Mouse (Mus musculus): ENCODE measurements around the gene Spaar. TPM values are rescaled to one million over a fixed set of nuclear protein-coding genes. Genes with fewer than 3 reads are reported as not detected.

Spaar gene
- total RNA-seq, 2 experiments from 2014 or later = 4.8 to 4.9 TPM

- peak; percentile 92 for DNase-seq (ENCODE audit: low spot score)
- intact Hi-C loops (cut with DNase I) = loop anchor here (1.0 to 5.0 kb wide), 2 partner anchors 16 to 35 kb away; no protein-coding TSS in a partner anchor
These were observed 2.8 kb upstream of the Spaar start, which contains the start of gene Hrct1 for GRCm38 (mm10) chr4:43726995-43727394. Gene Hrct1, plus strand, starts transcription at chr4:43727188.

GRCm38 (mm10) chr4:43727718-43728575, 1.9 kb upstream of the Spaar start:
- intact Hi-C loops (cut with DNase I) = loop anchor here (5.0 kb wide), 1 partner anchor 34 kb away; no protein-coding TSS in a partner anchor
- no peak for DNase-seq (ENCODE audit: low spot score)

GRCm38 (mm10) chr4:43728576-43728954, 1.3 kb upstream of the Spaar start:
- intact Hi-C loops (cut with DNase I) = loop anchor here (5.0 kb wide), 1 partner anchor 34 kb away; no protein-coding TSS in a partner anchor
- DNase-seq (ENCODE audit: low spot score) = peak; percentile 81

- DNase-seq (ENCODE audit: low spot score) = no peak
- intact Hi-C loops (cut with DNase I) = loop anchor here (5.0 kb wide), 1 partner anchor 33 kb away; no protein-coding TSS in a partner anchor
These were observed 708 bp upstream of the Spaar start for GRCm38 (mm10) chr4:43729126-43729525.

GRCm38 (mm10) chr4:43730750-43731297, 990 bp downstream of the Spaar start:
- no peak for DNase-seq (ENCODE audit: low spot score)
- intact Hi-C loops (cut with DNase I) = no loop called here

GRCm38 (mm10) chr4:43732171-43732570, 2.3 kb downstream of the Spaar start:
- no peak for DNase-seq (ENCODE audit: low spot score)
- intact Hi-C loops (cut with DNase I) = no loop called here

- intact Hi-C loops (cut with DNase I) = no loop called here
- no peak for DNase-seq (ENCODE audit: low spot score)
These were observed 3.4 kb downstream of the Spaar start for GRCm38 (mm10) chr4:43733186-43733585.

- intact Hi-C loops (cut with DNase I) = no loop called here
- DNase-seq (ENCODE audit: low spot score) = no peak
These were observed 7.3 kb downstream of the Spaar start for GRCm38 (mm10) chr4:43737144-43737543.

- DNase-seq (ENCODE audit: low spot score) = no peak
These were observed 9.3 kb downstream of the Spaar start for GRCm38 (mm10) chr4:43738989-43739674.

GRCm38 (mm10) chr4:43741526-43741925, 11.7 kb downstream of the Spaar start:
- no peak for DNase-seq (ENCODE audit: low spot score)
- intact Hi-C loops (cut with DNase I) = no loop called here

More at GRCm38 (mm10) chr4:43738989-43739674, 9.3 kb downstream of the Spaar start:
- intact Hi-C loops (cut with DNase I) = no loop called here

GRCm38 (mm10) chr4:43742637-43743036, 12.8 kb downstream of the Spaar start:
- no peak for DNase-seq (ENCODE audit: low spot score)
- intact Hi-C loops (cut with DNase I) = loop anchor here (1.0 kb wide), 1 partner anchor 16 kb away; no protein-coding TSS in a partner anchor

- no peak for DNase-seq (ENCODE audit: low spot score)
- intact Hi-C loops (cut with DNase I) = loop anchor here (1.0 kb wide), 1 partner anchor 17 kb away; no protein-coding TSS in a partner anchor
These were observed 13.3 kb downstream of the Spaar start for GRCm38 (mm10) chr4:43743099-43743498.

GRCm38 (mm10) chr4:43745187-43745586, 15.4 kb downstream of the Spaar start:
- intact Hi-C loops (cut with DNase I) = loop anchor here (1.0 kb wide), 1 partner anchor 116 kb away; no protein-coding TSS in a partner anchor
- no peak for DNase-seq (ENCODE audit: low spot score)

- intact Hi-C loops (cut with DNase I) = no loop called here
- no peak for DNase-seq (ENCODE audit: low spot score)
These were observed 27.4 kb downstream of the Spaar start for GRCm38 (mm10) chr4:43757213-43757612.

GRCm38 (mm10) chr4:43759571-43760418, 30.0 kb downstream of the Spaar start:
- intact Hi-C loops (cut with DNase I) = loop anchor here (5.0 kb wide), 1 partner anchor 32 kb away; the partner anchor contains the start of gene Hrct1
- DNase-seq (ENCODE audit: low spot score) = no peak

GRCm38 (mm10) chr4:43760460-43760859, 30.6 kb downstream of the Spaar start:
- no peak for DNase-seq (ENCODE audit: low spot score)
- intact Hi-C loops (cut with DNase I) = loop anchor here (5.0 kb wide), 1 partner anchor 33 kb away; the partner anchor contains the start of gene Hrct1

- no peak for DNase-seq (ENCODE audit: low spot score)
- intact Hi-C loops (cut with DNase I) = loop anchor here (5.0 kb wide), 1 partner anchor 34 kb away; the partner anchor contains the start of gene Hrct1
These were observed 31.5 kb downstream of the Spaar start for GRCm38 (mm10) chr4:43761336-43761735.

GRCm38 (mm10) chr4:43763410-43763809, 33.6 kb downstream of the Spaar start:
- no peak for DNase-seq (ENCODE audit: low spot score)
- intact Hi-C loops (cut with DNase I) = loop anchor here (1.0 to 5.0 kb wide), 3 partner anchors 15 to 98 kb away; partner anchors contain the start of gene Hrct1

- DNase-seq (ENCODE audit: low spot score) = no peak
- intact Hi-C loops (cut with DNase I) = no loop called here
These were observed 38.5 kb downstream of the Spaar start for GRCm38 (mm10) chr4:43768341-43768740.

Measured in heart, postnatal 25 days (tissue).